Comparison of ENCODE assay signal across 29 mouse cellular contexts in genomic region chr1:154255971-154256370, GRCm38 (mm10). TPM values are rescaled to one million over a fixed set of nuclear protein-coding genes. Genes with fewer than 3 reads are reported as not detected.
"Had no signal": no experiment of that assay in that cellular context is flagged by ENCODE, and none has a peak within 500 bp of the region (broad histone marks: within the 10 kb centered on the region; RNA-seq: fewer than 3 reads in every experiment).

No protein-coding gene starts in this region.

- H3K36me3 ChIP-seq: heart, embryonic 12.5 days; hindbrain, embryonic 10.5 days; hindbrain, embryonic 12.5 days; intestine, embryonic 15.5 days; limb, embryonic 10.5 days; limb, embryonic 12.5 days; liver, embryonic 13.5 days; liver, embryonic 15.5 days had no signal

- H3K9ac ChIP-seq: heart, embryonic 12.5 days; hindbrain, embryonic 12.5 days; hindbrain, embryonic 14.5 days; intestine, embryonic 15.5 days; limb, embryonic 12.5 days; liver, embryonic 13.5 days; liver, embryonic 15.5 days; liver, postnatal 0 days had no signal

- H3K27ac ChIP-seq: gastrocnemius, adult 2 months; heart, adult 2 months; hindbrain, embryonic 10.5 days; hindbrain, embryonic 12.5 days; hindbrain, embryonic 14.5 days; intestine, embryonic 15.5 days; limb, embryonic 10.5 days; limb, embryonic 12.5 days; liver, embryonic 13.5 days; liver, embryonic 15.5 days had no signal

- H3K9me3 ChIP-seq: heart, embryonic 12.5 days; hindbrain, embryonic 10.5 days; hindbrain, embryonic 12.5 days; intestine, embryonic 15.5 days; limb, embryonic 10.5 days; limb, embryonic 12.5 days; liver, embryonic 13.5 days; liver, embryonic 15.5 days had no signal

- ATAC-seq: hindbrain, embryonic 16.5 days; inflammation-experienced regulatory T-cells, adult 6 months; intestine, embryonic 15.5 days; intestine, postnatal 0 days; liver, postnatal 0 days had no signal

- DNase-seq: gastrocnemius, adult 2 months; gastrocnemius, postnatal 14 days; gastrocnemius, postnatal 36 days; heart, adult 11 months; heart, adult 2 months; heart, postnatal 4 days; kidney, adult 18-20 months; kidney, adult 8-10 months; kidney, postnatal 10 days; kidney, postnatal 25 days; kidney, postnatal 4 days; liver; liver, embryonic 13.5 days; liver, postnatal 0 days had no signal

- H3K27me3 ChIP-seq: heart, embryonic 12.5 days; hindbrain, embryonic 12.5 days; intestine, embryonic 15.5 days; limb, embryonic 12.5 days; liver, embryonic 13.5 days; liver, embryonic 15.5 days had no signal

- H3K4me2 ChIP-seq: heart, embryonic 12.5 days; intestine, embryonic 15.5 days; limb, embryonic 12.5 days; liver, embryonic 11.5 days; liver, embryonic 13.5 days; liver, embryonic 15.5 days had no signal

- H3K4me3 ChIP-seq: gastrocnemius, adult 2 months; heart, adult 2 months; heart, embryonic 12.5 days; hindbrain, embryonic 10.5 days; hindbrain, embryonic 12.5 days; intestine, embryonic 15.5 days; limb, embryonic 10.5 days; limb, embryonic 12.5 days; liver, embryonic 13.5 days; liver, embryonic 15.5 days had no signal

- H3K4me1 ChIP-seq: heart, embryonic 12.5 days; intestine, embryonic 15.5 days; limb, embryonic 12.5 days; liver, embryonic 13.5 days; liver, embryonic 15.5 days had no signal

RNA-seq across cellular contexts. Expression of gene Zfp648, which starts 55.0 kb away (rescaled TPM):
- total RNA-seq: gastrocnemius, adult 2 months; gastrocnemius, postnatal 36 days; heart, adult 2 months; heart, postnatal 10 days; heart, postnatal 25 days; heart, postnatal 4 days had no signal
- polyA plus RNA-seq: heart, adult 2 months; heart, embryonic 14.5 days; hindbrain, embryonic 10.5 days; inflammation-experienced regulatory T-cells, adult 6 months; intestine, embryonic 15.5 days; intestine, postnatal 0 days; liver, embryonic 11.5 days; liver, embryonic 13.5 days; liver, embryonic 15.5 days; liver, postnatal 0 days had no signal
